Mouse (Mus musculus) MEL (cell line): ENCODE data around the gene Rnf157. TPM values are rescaled to one million over a fixed set of nuclear protein-coding genes. Genes with fewer than 3 reads are reported as not detected.

ENCODE experiments used
- DNase-seq: peaks from one replicate; pipeline ENCODE4 v3.0.0; 2011; ENCODE audit warnings: low read depth, low spot score
- H3K27ac ChIP-seq: 2 replicates; pipeline ENCODE4 v1.5.1; 2012; ENCODE audit warnings: low read depth, mild to moderate bottlenecking, control low read depth, low read length, moderate library complexity; ENCODE audit not compliant: control insufficient read depth
- H3K27me3 ChIP-seq, 2 experiments: fragments of 150-350 bp in 1 of 2; sonication (generic) in 1 of 2; 2 replicates each; pipeline ENCODE4 v1.6.1; 2012; ENCODE audit warnings: low read length in 2 of 2, mild to moderate bottlenecking in 2 of 2, improper control_type of control experiment in 1 of 2, moderate library complexity in 1 of 2; ENCODE audit not compliant: insufficient read depth in 2 of 2, control insufficient read depth in 1 of 2
- H3K36me3 ChIP-seq, 2 experiments: 2 replicates each; pipeline ENCODE4 v1.6.1; 2012 to 2014; ENCODE audit warnings: low read length in 2 of 2, improper control_type of control experiment in 1 of 2, inconsistent platforms in 1 of 2, mild to moderate bottlenecking in 1 of 2; ENCODE audit not compliant: insufficient read depth in 2 of 2, control insufficient read depth in 1 of 2
- H3K4me1 ChIP-seq, 2 experiments: fragments of 150-350 bp in 1 of 2; sonication (generic) in 1 of 2; 2 replicates each; pipeline ENCODE4 v1.6.1; 2012; ENCODE audit warnings: low read length in 2 of 2, improper control_type of control experiment in 1 of 2, mild to moderate bottlenecking in 1 of 2; ENCODE audit not compliant: insufficient read depth in 2 of 2, control insufficient read depth in 1 of 2
- H3K4me3 ChIP-seq, 2 experiments: fragments of 150-350 bp in 1 of 2; sonication (generic) in 1 of 2; 2 replicates each; pipeline ENCODE4 v1.5.1; 2012; ENCODE audit warnings: low read depth in 2 of 2, low read length in 2 of 2, mild to moderate bottlenecking in 2 of 2, moderate library complexity in 2 of 2, control low read depth in 1 of 2, improper control_type of control experiment in 1 of 2; ENCODE audit not compliant: control insufficient read depth in 1 of 2, insufficient read depth in 1 of 2
- H3K79me2 ChIP-seq: 2 replicates; pipeline ENCODE4 v1.6.1; 2012; ENCODE audit warnings: mild to moderate bottlenecking, low read length, moderate library complexity; ENCODE audit not compliant: control insufficient read depth, poor library complexity, insufficient read depth
- H3K9ac ChIP-seq: 2 replicates; pipeline ENCODE4 v1.6.1; 2012; ENCODE audit warnings: low read depth, mild to moderate bottlenecking, control low read depth, low read length, moderate library complexity; ENCODE audit not compliant: control insufficient read depth, poor library complexity, severe bottlenecking
- H3K9me3 ChIP-seq: fragments of 150-350 bp; sonication (generic); replicated peaks from 2 replicates; pipeline ENCODE4 v1.6.1; 2012; ENCODE audit warnings: mild to moderate bottlenecking, low read length, improper control_type of control experiment, moderate library complexity; ENCODE audit not compliant: insufficient read depth
- BHLHE40 ChIP-seq: IDR thresholded peaks from 2 replicates; pipeline ENCODE4 v1.6.1; 2012; ENCODE audit warnings: low read depth, mild to moderate bottlenecking, inconsistent platforms, low read length, improper control_type of control experiment, borderline replicate concordance
- CHD2 ChIP-seq: IDR thresholded peaks from 2 replicates; pipeline ENCODE4 v1.6.1; 2011; ENCODE audit warnings: low read length, improper control_type of control experiment
- E2F4 ChIP-seq: IDR thresholded peaks from 2 replicates; pipeline ENCODE4 v1.6.1; 2011; ENCODE audit warnings: low read depth, low read length, improper control_type of control experiment, borderline replicate concordance
- ETS1 ChIP-seq: IDR thresholded peaks from 2 replicates; pipeline ENCODE4 v1.6.1; 2012; ENCODE audit warnings: low read depth, mild to moderate bottlenecking, inconsistent platforms, low read length, improper control_type of control experiment, moderate library complexity
- GABPA ChIP-seq: IDR thresholded peaks from 2 replicates; pipeline ENCODE4 v1.6.1; 2012; ENCODE audit warnings: low read depth, mild to moderate bottlenecking, inconsistent platforms, low read length, improper control_type of control experiment, moderate library complexity
- GATA1 ChIP-seq: IDR thresholded peaks from 2 replicates; pipeline ENCODE4 v1.6.1; 2011; ENCODE audit warnings: low read depth, low read length, improper control_type of control experiment
- HCFC1 ChIP-seq: IDR thresholded peaks from 2 replicates; pipeline ENCODE4 v1.6.1; 2012; ENCODE audit warnings: low read depth, mild to moderate bottlenecking, inconsistent platforms, low read length, improper control_type of control experiment, moderate library complexity
- MAZ ChIP-seq: IDR thresholded peaks from 2 replicates; pipeline ENCODE4 v1.6.1; 2012; ENCODE audit warnings: low read depth, mild to moderate bottlenecking, inconsistent platforms, low read length, improper control_type of control experiment
- MEF2A ChIP-seq: IDR thresholded peaks from 2 replicates; pipeline ENCODE4 v1.6.1; 2014; ENCODE audit warnings: low read depth, mild to moderate bottlenecking, inconsistent platforms, low read length, improper control_type of control experiment; ENCODE audit not compliant: poor library complexity, insufficient replicate concordance, severe bottlenecking; ENCODE audit errors: extremely low read depth
- MYB ChIP-seq: IDR thresholded peaks from 2 replicates; pipeline ENCODE4 v1.6.1; 2011; ENCODE audit warnings: mild to moderate bottlenecking, low read depth, low read length, improper control_type of control experiment
- NRF1 ChIP-seq: IDR thresholded peaks from 2 replicates; pipeline ENCODE4 v1.6.1; 2014; ENCODE audit warnings: low read depth, mild to moderate bottlenecking, inconsistent platforms, low read length, improper control_type of control experiment, moderate library complexity; ENCODE audit not compliant: poor library complexity, insufficient read depth, severe bottlenecking
- POLR2AphosphoS5 ChIP-seq: IDR thresholded peaks from 2 replicates; pipeline ENCODE4 v1.6.1; 2012; ENCODE audit warnings: low read depth, borderline replicate concordance, mild to moderate bottlenecking, inconsistent platforms, low read length, moderate library complexity, mixed read lengths
- RAD21 ChIP-seq: IDR thresholded peaks from 2 replicates; pipeline ENCODE4 v1.6.1; 2011; ENCODE audit warnings: mild to moderate bottlenecking, low read depth, low read length, improper control_type of control experiment
- RCOR1 ChIP-seq: IDR thresholded peaks from 2 replicates; pipeline ENCODE4 v1.6.1; 2012; ENCODE audit warnings: low read depth, mild to moderate bottlenecking, inconsistent platforms, low read length, improper control_type of control experiment
- TAL1 ChIP-seq: IDR thresholded peaks from 2 replicates; pipeline ENCODE4 v1.6.1; 2012; ENCODE audit warnings: mild to moderate bottlenecking, inconsistent platforms, low read length, moderate library complexity, mixed read lengths
- USF1 ChIP-seq: IDR thresholded peaks from 2 replicates; pipeline ENCODE4 v1.6.1; 2014; ENCODE audit warnings: low read depth, mild to moderate bottlenecking, inconsistent platforms, low read length, improper control_type of control experiment, moderate library complexity
- ZMIZ1 ChIP-seq: IDR thresholded peaks from 2 replicates; pipeline ENCODE4 v1.6.1; 2012; ENCODE audit warnings: low read depth, mild to moderate bottlenecking, inconsistent platforms, low read length, improper control_type of control experiment, moderate library complexity
- ZNF384 ChIP-seq: IDR thresholded peaks from 2 replicates; pipeline ENCODE4 v1.6.1; 2012; ENCODE audit warnings: low read depth, mild to moderate bottlenecking, inconsistent platforms, low read length, improper control_type of control experiment
- polyA plus RNA-seq, 2 experiments: library from polyadenylated mRNA; stranded (reverse) in 1 of 2; unstranded in 1 of 2; fragments of >175 nt in 1 of 2; fragments of >200 nt in 1 of 2; gene quantifications; 2 replicates each; pipeline versions ENCODE4 v1.2.1 to v1.2.4; 2012; ENCODE audit warnings: low replicate concordance in 2 of 2, low read depth in 1 of 2; ENCODE audit not compliant: insufficient read length in 2 of 2, insufficient read depth in 1 of 2, missing spikeins in 1 of 2
- total RNA-seq: library from RNA; depleted of rRNA; stranded (reverse); fragments of 300-350 nt; gene quantifications from 2 replicates; pipeline ENCODE4 v1.2.3, GENCODE M21; 2012

The Rnf157 gene
- total and polyA plus RNA-seq, 3 experiments = 7.5 to 10.9 TPM; not detected in 1

GRCm38 (mm10) chr11:116347012-116347411 is 65.8 kb downstream of the Rnf157 start:
- Histone ChIP-seq H3K36me3 (no peaks in the 10 kb centered on the region), H3K79me2 (no peaks in the 10 kb centered on the region), H3K27ac (no peak overlapping the region), H3K4me3 (no peak overlapping the region), H3K9me3 (no peaks in the 10 kb centered on the region), H3K4me1 (no peaks in the 10 kb centered on the region), H3K27me3 (no peaks in the 10 kb centered on the region), H3K9ac (no peak overlapping the region)
- TF ChIP-seq ZMIZ1 (no peak), POLR2AphosphoS5 (no peak), RCOR1 (no peak), TAL1 (no peak), MYB (no peak), ZNF384 (no peak), BHLHE40 (no peak), GATA1 (no peak), USF1 (no peak), E2F4 (no peak)
- no peak for DNase-seq

DNA sequence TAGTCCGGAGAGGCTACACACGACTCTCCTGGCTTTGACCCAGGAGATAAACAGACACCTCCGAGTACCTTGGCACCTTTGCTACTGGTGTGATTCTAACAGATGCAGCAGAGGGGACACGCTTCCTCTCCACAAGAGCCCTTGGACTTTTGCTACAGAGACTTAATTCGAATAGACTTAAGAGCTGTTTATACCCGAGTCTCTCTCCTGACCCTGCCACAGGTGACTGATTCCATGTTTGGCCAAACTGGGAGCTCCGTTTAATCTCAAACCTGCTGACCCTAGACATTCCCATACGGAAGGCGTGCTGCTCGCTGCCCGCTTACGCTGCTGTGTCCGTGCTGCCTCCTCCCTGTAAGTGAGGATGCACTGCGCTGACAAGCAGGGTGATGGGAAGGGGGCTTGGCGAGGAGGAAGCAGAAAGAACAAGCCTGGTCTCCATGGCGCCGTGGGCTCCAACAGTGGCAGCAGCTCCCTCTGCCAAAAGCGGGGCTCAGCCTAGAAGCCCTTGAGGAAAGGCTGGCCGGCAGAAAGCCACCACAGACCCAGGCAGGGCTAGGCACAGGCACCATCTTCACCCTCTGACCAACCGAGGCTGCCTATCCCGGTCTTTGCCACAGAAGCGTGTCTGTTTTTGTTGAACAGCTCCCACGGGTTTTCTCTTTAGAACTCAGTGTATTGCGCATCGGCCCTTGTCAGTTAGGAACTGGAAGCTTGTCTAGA is 70.6 kb downstream of the Rnf157 start:
- Histone ChIP-seq H3K9me3 (no peaks in the 10 kb centered on the region), H3K9ac (no peak overlapping the region), H3K4me3 (no peak overlapping the region), H3K27me3 (no peaks in the 10 kb centered on the region), H3K36me3 (no peaks in the 10 kb centered on the region), H3K79me2 (no peaks in the 10 kb centered on the region), H3K4me1 (no peaks in the 10 kb centered on the region), H3K27ac (no peak overlapping the region)
- TF ChIP-seq GATA1 (no peak), MAZ (no peak), GABPA (no peak), ETS1 (no peak), MEF2A (no peak)
- no peak for DNase-seq

GRCm38 (mm10) chr11:116337531-116337930 is 75.3 kb downstream of the Rnf157 start:
- H3K4me1 ChIP-seq = no peaks in the 10 kb centered on the region
- no peak for DNase-seq
- no peaks in the 10 kb centered on the region for H3K36me3 ChIP-seq
- no peak overlapping the region for H3K27ac ChIP-seq
- no peaks in the 10 kb centered on the region for H3K79me2 ChIP-seq
- TF ChIP-seq RAD21 (no peak), HCFC1 (no peak), CHD2 (no peak), NRF1 (no peak), BHLHE40 (no peak)
- no peak overlapping the region for H3K9ac ChIP-seq
- no peak overlapping the region for H3K4me3 ChIP-seq
- H3K27me3 ChIP-seq = no peaks in the 10 kb centered on the region; a peak in 1 of 4 replicates
- no peaks in the 10 kb centered on the region for H3K9me3 ChIP-seq
